Mouse (Mus musculus): ENCODE results near the gene Endov.

GRCm38 (mm10) chr11:119526068-119526966, 35.2 kb downstream of the Endov start:
- TF ChIP-seq CTCF (IDR thresholded peaks at IDR 0.05; ENCODE audit: insufficient read depth, low read length) = no peak
- no peak for TF ChIP-seq POLR2A (IDR thresholded peaks at IDR 0.05; ENCODE audit: borderline replicate concordance, extremely low read depth, low read depth, low read length)

All from lung, adult 2 months (tissue).